Mouse (Mus musculus): ENCODE measurements around the gene Tm9sf1. TPM values are rescaled to one million over a fixed set of nuclear protein-coding genes. Genes with fewer than 3 reads are reported as not detected.

The Tm9sf1 gene
- total and polyA plus RNA-seq, 2 experiments from 2014 or later, result 62.8 to 67.4 TPM

GRCm38 (mm10) chr14:55604823-55605222 is 38.8 kb downstream of the Tm9sf1 start:
- Histone ChIP-seq H3K27ac (ENCODE audit: low read depth) (peak overlapping the region; percentile 92), H3K4me1 (ENCODE audit: control insufficient read depth, insufficient read depth) (peaks cover 3% of the 10 kb centered on the region; the same call in 1 of the 2 replicates), H3K4me3 (ENCODE audit: low read depth, low read length) (peak overlapping the region; percentile 58), H3K9me3 (replicated peaks; ENCODE audit: control insufficient read depth, low read length) (no peaks in the 10 kb centered on the region), H3K4me2 (ENCODE audit: low read depth, low read length) (peak overlapping the region; percentile 70), H3K9ac (replicated peaks; ENCODE audit: low read depth, low read length) (peak overlapping the region; percentile 66), H3K36me3 (replicated peaks; ENCODE audit: control insufficient read depth, insufficient read depth, low read length) (peaks cover 80% of the 10 kb centered on the region), H3K27me3 (ENCODE audit: control insufficient read depth, insufficient read depth, low read length) (no peaks in the 10 kb centered on the region)
- TF ChIP-seq CTCF (IDR thresholded peaks at IDR 0.05; ENCODE audit: low read depth) (no peak), EP300 (IDR thresholded peaks at IDR 0.05; ENCODE audit: low read depth) (no peak)
- WGBS, result 91% methylated on average over 11 of the region's 11 CpGs
- DNase-seq (ENCODE audit: low spot score) (no peak), ATAC-seq (ENCODE audit: insufficient read depth, low read depth) (no peak)

- Histone ChIP-seq H3K4me3 (ENCODE audit: low read depth, low read length) (peak overlapping the region; percentile 58), H3K9me3 (replicated peaks; ENCODE audit: control insufficient read depth, low read length) (no peaks in the 10 kb centered on the region), H3K36me3 (replicated peaks; ENCODE audit: control insufficient read depth, insufficient read depth, low read length) (peaks cover 80% of the 10 kb centered on the region), H3K4me2 (ENCODE audit: low read depth, low read length) (peak overlapping the region; percentile 70), H3K27me3 (ENCODE audit: control insufficient read depth, insufficient read depth, low read length) (no peaks in the 10 kb centered on the region), H3K4me1 (ENCODE audit: control insufficient read depth, insufficient read depth) (peaks cover 3% of the 10 kb centered on the region; the same call in 1 of the 2 replicates), H3K9ac (replicated peaks; ENCODE audit: low read depth, low read length) (peak overlapping the region; percentile 66), H3K27ac (ENCODE audit: low read depth) (peak overlapping the region; percentile 92)
- 14% methylated on average over 19 of the region's 19 CpGs for WGBS
- ATAC-seq (ENCODE audit: insufficient read depth, low read depth) (peak; percentile 92), DNase-seq (ENCODE audit: low spot score) (peak; percentile 95)
- TF ChIP-seq EP300 (IDR thresholded peaks at IDR 0.05; ENCODE audit: low read depth), result no peak; the same call in 1 of the 2 replicates
- peak; percentile 96 for TF ChIP-seq CTCF (IDR thresholded peaks at IDR 0.05; ENCODE audit: low read depth)
These were observed 39.7 kb downstream of the Tm9sf1 start for GRCm38 (mm10) chr14:55603633-55604576.

GRCm38 (mm10) chr14:55603271-55603632 is 40.4 kb downstream of the Tm9sf1 start, which contains the start of gene Irf9:
Gene Irf9, plus strand, starts transcription at chr14:55603571.
- WGBS, result 80% methylated on average over 7 of the region's 7 CpGs
- DNase-seq (ENCODE audit: low spot score), result no peak
- peak within 1 kb of the TSS; percentile 70 for H3K4me2 ChIP-seq (ENCODE audit: low read depth, low read length)
- peak within 1 kb of the TSS; percentile 92 for H3K27ac ChIP-seq (ENCODE audit: low read depth)
- no peaks in the 10 kb centered on the region for H3K9me3 ChIP-seq (replicated peaks; ENCODE audit: control insufficient read depth, low read length)
- peak within 1 kb of the TSS; percentile 58 for H3K4me3 ChIP-seq (ENCODE audit: low read depth, low read length)
- TF ChIP-seq EP300 (IDR thresholded peaks at IDR 0.05; ENCODE audit: low read depth) (no peak), CTCF (IDR thresholded peaks at IDR 0.05; ENCODE audit: low read depth) (no peak)
- peaks cover 3% of the 10 kb centered on the region; the same call in 1 of the 2 replicates for H3K4me1 ChIP-seq (ENCODE audit: control insufficient read depth, insufficient read depth)
- H3K36me3 ChIP-seq (replicated peaks; ENCODE audit: control insufficient read depth, insufficient read depth, low read length), result peaks cover 80% of the 10 kb centered on the region
- ATAC-seq (ENCODE audit: insufficient read depth, low read depth), result peak; percentile 3
- H3K27me3 ChIP-seq (ENCODE audit: control insufficient read depth, insufficient read depth, low read length), result no peaks in the 10 kb centered on the region
- H3K9ac ChIP-seq (replicated peaks; ENCODE audit: low read depth, low read length), result peak within 1 kb of the TSS; percentile 66

- TF ChIP-seq CTCF (IDR thresholded peaks at IDR 0.05; ENCODE audit: low read depth), result no peak
- no peak for TF ChIP-seq EP300 (IDR thresholded peaks at IDR 0.05; ENCODE audit: low read depth)
- Histone ChIP-seq H3K9me3 (replicated peaks; ENCODE audit: control insufficient read depth, low read length) (no peaks in the 10 kb centered on the region), H3K9ac (replicated peaks; ENCODE audit: low read depth, low read length) (no peak overlapping the region), H3K27me3 (ENCODE audit: control insufficient read depth, insufficient read depth, low read length) (no peaks in the 10 kb centered on the region), H3K4me3 (ENCODE audit: low read depth, low read length) (no peak overlapping the region), H3K27ac (ENCODE audit: low read depth) (no peak overlapping the region), H3K4me1 (ENCODE audit: control insufficient read depth, insufficient read depth) (no peaks in the 10 kb centered on the region), H3K36me3 (replicated peaks; ENCODE audit: control insufficient read depth, insufficient read depth, low read length) (peaks cover 94% of the 10 kb centered on the region), H3K4me2 (ENCODE audit: low read depth, low read length) (no peak overlapping the region)
- 91% methylated on average over 21 of the region's 21 CpGs for WGBS
- ATAC-seq (ENCODE audit: insufficient read depth, low read depth) (no peak), DNase-seq (ENCODE audit: low spot score) (no peak)
These were observed 44.9 kb downstream of the Tm9sf1 start for GRCm38 (mm10) chr14:55598521-55599390.

- Histone ChIP-seq H3K9me3 (replicated peaks; ENCODE audit: control insufficient read depth, low read length) (no peaks in the 10 kb centered on the region), H3K4me3 (ENCODE audit: low read depth, low read length) (no peak overlapping the region), H3K36me3 (replicated peaks; ENCODE audit: control insufficient read depth, insufficient read depth, low read length) (peaks cover 76% of the 10 kb centered on the region), H3K27me3 (ENCODE audit: control insufficient read depth, insufficient read depth, low read length) (no peaks in the 10 kb centered on the region), H3K4me1 (ENCODE audit: control insufficient read depth, insufficient read depth) (peaks cover 12% of the 10 kb centered on the region), H3K4me2 (ENCODE audit: low read depth, low read length) (no peak overlapping the region), H3K9ac (replicated peaks; ENCODE audit: low read depth, low read length) (no peak overlapping the region), H3K27ac (ENCODE audit: low read depth) (no peak overlapping the region)
- DNase-seq (ENCODE audit: low spot score) (no peak), ATAC-seq (ENCODE audit: insufficient read depth, low read depth) (no peak)
- TF ChIP-seq EP300 (IDR thresholded peaks at IDR 0.05; ENCODE audit: low read depth), result no peak
- TF ChIP-seq CTCF (IDR thresholded peaks at IDR 0.05; ENCODE audit: low read depth), result no peak
- 69% methylated on average over 13 of the region's 13 CpGs for WGBS
These were observed 47.4 kb downstream of the Tm9sf1 start for GRCm38 (mm10) chr14:55596036-55596690.

Measured in heart, postnatal 0 days (tissue).